Mouse (Mus musculus) adrenal gland, adult 18-20 months (tissue): Measurements from ENCODE around the gene Pdhb. TPM values are rescaled to one million over a fixed set of nuclear protein-coding genes. Genes with fewer than 3 reads are reported as not detected.
"Not testable (repeated sequence)": the region's sequence is repeated elsewhere in the genome, so short reads cannot be mapped to it uniquely, and the experiment has no call there.

ENCODE experiments used
- DNase-seq, 2 experiments: peaks; one replicate each; pipeline ENCODE4 v3.0.0; 2021 to 2022; ENCODE audit warnings: low spot score in 2 of 2
- total RNA-seq, 2 experiments: library from RNA; stranded (reverse); gene quantifications; 1 replicate in 1 of 2; 2 replicates in 1 of 2; pipeline ENCODE4 v1.2.3; 2021

Pdhb gene
- total RNA-seq, 2 experiments from 2014 or later: 377 to 745 TPM

DNA sequence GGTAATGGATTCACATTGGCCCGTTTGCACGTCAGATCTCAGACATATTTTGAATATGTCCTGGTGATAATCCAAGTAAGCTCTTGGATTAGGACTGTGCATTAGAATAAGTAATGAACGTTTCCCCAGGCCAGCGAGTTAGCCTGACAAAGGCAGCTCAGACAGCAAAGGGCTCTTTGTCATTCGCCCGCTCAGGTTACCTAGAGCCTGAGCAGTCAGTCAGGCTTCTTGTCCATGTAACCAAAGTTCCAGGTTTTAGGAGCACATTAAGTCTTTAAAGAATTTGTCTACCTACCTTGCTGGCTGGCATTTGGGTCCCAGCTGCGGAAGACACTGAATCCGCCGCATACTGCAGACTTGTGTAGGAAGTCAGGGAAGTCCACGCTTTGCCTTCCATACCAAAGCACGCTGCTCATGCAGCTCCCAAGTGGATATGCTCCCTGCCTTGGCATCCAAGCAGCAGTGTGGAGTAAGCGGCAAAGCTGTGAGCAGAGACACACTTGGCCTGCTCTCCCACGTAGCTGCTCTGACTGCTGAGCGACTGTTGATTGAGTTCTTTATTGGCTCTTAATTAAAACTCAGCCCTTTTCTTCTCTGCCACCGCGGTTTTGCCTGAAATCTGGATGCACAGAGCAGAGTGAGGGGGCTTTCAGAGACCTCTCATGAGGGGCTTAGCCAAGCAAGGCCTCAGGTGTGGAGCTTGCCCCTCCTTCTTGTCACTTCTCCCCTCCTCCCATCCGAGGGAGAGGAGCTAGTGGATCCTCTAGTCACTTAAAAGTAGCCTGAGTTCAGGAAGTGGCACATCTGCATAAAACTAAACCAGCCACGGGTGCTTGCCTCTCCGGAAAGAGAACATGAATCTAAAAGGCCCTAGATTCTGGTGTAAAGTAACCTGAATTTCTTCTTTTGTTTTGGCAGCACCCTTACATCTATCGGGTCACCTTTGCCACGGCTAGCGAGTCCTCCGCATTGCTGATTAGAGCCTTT, 32.8 kb downstream of the Pdhb start:
- DNase-seq: no peak

GRCm38 (mm10) chr14:8135130-8135529, 37.7 kb downstream of the Pdhb start:
- DNase-seq: no peak

DNA sequence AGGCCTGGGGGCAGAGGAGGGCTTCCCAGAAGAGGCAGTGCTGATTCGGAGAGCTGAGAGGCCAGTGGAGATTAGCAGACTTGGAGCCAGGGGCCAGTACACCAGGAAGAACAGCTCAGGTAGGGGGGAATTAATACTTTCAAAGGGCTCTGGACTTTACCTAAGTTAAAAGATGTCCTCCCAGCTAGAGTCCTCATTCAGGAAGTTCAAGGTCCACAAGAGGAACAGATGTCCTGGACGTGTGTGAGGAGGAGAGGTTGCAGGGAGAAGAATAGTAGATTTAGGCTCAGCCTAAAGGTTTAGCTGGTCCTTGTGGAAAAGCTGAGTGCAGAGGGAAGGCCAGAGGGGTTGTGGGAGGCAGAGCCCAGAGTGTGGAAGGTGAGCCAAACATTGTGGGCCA, 38.6 kb downstream of the Pdhb start:
- DNase-seq: no peak

GRCm38 (mm10) chr14:8132789-8133188, 40.0 kb downstream of the Pdhb start:
- no peak for DNase-seq

GRCm38 (mm10) chr14:8127971-8128370, 44.9 kb downstream of the Pdhb start:
- no peak for DNase-seq

- DNase-seq: no peak
These were observed 48.6 kb downstream of the Pdhb start for GRCm38 (mm10) chr14:8124046-8124881.

DNA sequence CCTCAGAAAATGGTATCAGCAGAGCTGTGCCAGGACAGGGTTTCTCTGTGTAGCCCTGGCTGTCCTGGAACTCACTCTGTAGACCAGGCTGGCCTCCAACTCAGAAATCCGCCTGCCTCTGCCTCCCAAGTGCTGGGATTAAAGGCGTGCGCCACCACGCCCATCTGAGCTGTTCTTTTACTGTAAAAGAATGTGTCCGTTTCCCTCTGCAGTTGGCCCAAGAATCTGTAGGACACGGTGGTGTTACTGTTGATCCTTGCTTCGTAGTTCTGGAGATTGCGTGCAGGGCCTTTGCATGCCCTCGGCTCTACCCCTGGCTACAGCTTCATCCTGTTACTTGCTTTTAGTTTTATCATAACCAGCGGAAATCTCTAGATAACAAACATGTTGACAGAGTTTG, 49.2 kb downstream of the Pdhb start:
- not testable (repeated sequence) for DNase-seq

DNA sequence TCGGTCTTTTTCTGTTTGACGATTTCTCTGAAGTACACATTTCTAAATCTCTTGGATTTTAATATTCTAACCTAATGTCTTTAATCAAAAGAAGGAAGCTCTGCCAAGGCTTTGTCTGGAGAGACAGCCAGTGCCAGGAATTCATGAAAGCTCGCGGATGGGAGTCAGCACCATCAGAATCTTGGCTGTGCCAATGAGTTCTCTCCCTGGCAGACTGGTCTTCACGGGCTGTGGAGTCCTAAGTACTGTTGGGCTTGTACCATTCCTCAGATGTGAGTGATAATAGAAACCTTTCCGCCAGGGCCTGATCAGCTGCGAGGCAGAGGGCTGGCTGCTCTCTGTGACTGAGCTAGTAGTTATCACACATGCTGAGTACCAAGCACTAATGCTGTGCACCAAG, 49.7 kb downstream of the Pdhb start:
- DNase-seq: no peak

GRCm38 (mm10) chr14:8119904-8120303, 52.9 kb downstream of the Pdhb start:
- no peak for DNase-seq

DNA sequence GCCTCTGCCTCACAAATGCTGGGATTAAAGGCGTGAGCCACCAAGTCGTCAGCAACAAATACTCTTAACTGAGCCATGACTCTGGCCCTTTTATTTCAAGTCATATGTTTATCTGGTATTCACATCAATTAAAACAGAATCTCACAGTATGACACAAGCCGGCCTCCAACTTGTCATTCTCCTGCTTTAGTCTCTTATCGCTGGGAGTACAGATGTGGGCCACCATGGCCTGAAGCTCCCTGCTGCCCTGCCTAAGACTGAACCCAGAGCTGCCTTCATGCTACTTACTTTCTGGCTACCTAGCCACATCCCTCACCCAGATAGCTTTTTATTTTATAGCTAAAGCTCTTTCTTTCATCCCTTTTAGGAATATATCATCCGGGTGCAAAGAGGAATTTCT, 53.4 kb downstream of the Pdhb start:
- no peak for DNase-seq

GRCm38 (mm10) chr14:8117371-8117770, 55.5 kb downstream of the Pdhb start:
- no peak for DNase-seq

Other genes starting within 250 kb of the Pdhb start
- gene Gm45521, start 215.7 kb downstream of the Pdhb start, total RNA-seq: not detected
- gene Dnase1l3, start 178.5 kb downstream of the Pdhb start, total RNA-seq: under 1 TPM; 0.45 to 0.70 TPM
- gene Abhd6, start 170.1 kb downstream of the Pdhb start, total RNA-seq: 10 to 100 TPM; 51.9 to 92.9 TPM
- gene Rpp14, start 92.7 kb downstream of the Pdhb start, total RNA-seq: 10 to 100 TPM; 37.5 to 48.9 TPM
- gene Pxk, start 74.8 kb downstream of the Pdhb start, total RNA-seq: 10 to 100 TPM; 73.3 to 86.3 TPM
- 10 to 100 TPM; 13.2 to 16.2 TPM for gene Kctd6, start 41.1 kb upstream of the Pdhb start, total RNA-seq
- gene Acox2, start 86.3 kb upstream of the Pdhb start, total RNA-seq: 1 to 10 TPM in 1 of 2 experiments, under 1 TPM in 1; 0.23 to 1.7 TPM
- 1 to 10 TPM; 7.4 to 8.0 TPM for gene Fam107a, start 145.0 kb upstream of the Pdhb start, total RNA-seq
- not detected for gene Oit1, start 205.7 kb upstream of the Pdhb start, total RNA-seq